Mouse (Mus musculus) layer of hippocampus, adult 9-10 months (tissue): ENCODE data around the gene Umad1.
"Not testable (repeated sequence)": the region's sequence is repeated elsewhere in the genome, so short reads cannot be mapped to it uniquely, and the experiment has no call there.

ENCODE experiments used
- DNase-seq: peaks from one replicate; pipeline ENCODE4 v3.0.0; 2022; ENCODE audit warnings: low spot score

Umad1 gene

GRCm38 (mm10) chr6:8316201-8316600 lies 57.1 kb downstream of the Umad1 start:
- DNase-seq: no peak

- DNase-seq: no peak
These were observed 60.5 kb downstream of the Umad1 start for GRCm38 (mm10) chr6:8319591-8319990.

GRCm38 (mm10) chr6:8331496-8331895 lies 72.4 kb downstream of the Umad1 start:
- not testable (repeated sequence) for DNase-seq

DNA sequence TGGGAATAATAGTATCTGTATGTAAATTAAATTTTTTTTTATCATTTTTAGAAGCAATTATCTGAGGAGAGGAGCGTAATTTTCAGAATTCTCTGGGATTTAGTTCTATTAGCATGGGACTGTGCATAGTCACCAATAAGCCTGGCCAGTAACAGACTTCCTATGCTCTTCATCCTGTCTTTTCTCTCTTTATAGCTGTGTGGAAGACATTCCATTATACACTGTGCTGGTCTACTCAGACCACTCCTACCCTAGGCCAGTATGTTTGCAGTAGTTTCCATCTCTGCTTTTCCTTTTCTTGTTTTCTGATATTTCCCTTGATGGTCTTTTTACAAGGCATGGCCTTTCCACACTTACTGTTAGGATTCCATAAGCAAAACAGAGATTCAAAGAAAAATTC lies 74.3 kb downstream of the Umad1 start:
- no peak for DNase-seq

GRCm38 (mm10) chr6:8336487-8337390 lies 77.7 kb downstream of the Umad1 start:
- DNase-seq: no peak

GRCm38 (mm10) chr6:8339453-8339852 lies 80.4 kb downstream of the Umad1 start:
- DNase-seq: no peak

GRCm38 (mm10) chr6:8343271-8343670 lies 84.2 kb downstream of the Umad1 start:
- no peak for DNase-seq

DNA sequence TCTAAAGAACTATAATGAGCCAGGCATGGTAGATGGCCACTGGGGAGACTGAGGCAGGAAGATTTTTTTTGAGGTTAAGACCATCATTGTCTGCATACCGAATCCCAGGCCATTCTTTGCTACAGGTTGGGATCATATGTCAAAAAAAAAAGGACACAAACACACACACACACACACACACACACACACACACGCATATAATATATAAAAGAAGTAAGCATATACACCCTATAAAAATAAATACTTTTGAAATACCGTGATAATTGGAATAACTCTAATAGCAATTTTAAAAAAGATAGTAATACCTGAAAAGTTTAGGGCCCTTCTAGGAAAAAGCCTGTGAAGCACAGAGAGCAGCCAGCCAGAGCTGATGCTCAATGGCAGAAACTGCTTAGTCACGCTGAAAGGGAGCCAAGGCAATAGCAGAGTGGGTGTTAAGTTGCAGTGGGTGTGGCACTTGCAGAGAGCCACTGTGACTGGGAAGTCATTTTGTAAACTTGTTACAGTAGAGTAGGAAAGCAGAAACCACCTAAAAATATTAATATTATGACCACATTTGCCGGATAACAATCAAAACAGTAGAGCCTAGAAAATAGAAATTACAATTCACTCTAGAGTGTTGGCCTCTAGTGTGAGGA lies 86.2 kb downstream of the Umad1 start:
- peak; percentile 16 for DNase-seq

DNA sequence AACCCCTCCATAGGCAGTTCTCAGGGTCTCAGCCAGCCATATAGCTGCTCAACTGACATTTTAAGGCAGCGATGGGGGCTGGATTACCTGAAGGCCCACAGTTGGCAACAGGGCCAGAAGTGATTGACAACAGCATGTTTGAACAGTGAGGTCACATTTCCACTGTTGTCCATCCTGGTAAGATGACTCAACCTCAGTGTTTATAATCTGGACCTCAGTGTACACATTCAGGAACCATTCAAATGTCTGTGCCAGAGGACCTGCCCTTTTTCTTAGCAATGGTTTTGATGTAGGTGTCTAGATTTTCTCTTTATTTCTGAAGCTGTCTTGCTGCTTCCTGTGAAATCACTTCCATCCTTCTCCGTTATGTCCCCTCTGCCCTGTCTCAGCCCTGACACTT lies 88.1 kb downstream of the Umad1 start:
- no peak for DNase-seq

DNA sequence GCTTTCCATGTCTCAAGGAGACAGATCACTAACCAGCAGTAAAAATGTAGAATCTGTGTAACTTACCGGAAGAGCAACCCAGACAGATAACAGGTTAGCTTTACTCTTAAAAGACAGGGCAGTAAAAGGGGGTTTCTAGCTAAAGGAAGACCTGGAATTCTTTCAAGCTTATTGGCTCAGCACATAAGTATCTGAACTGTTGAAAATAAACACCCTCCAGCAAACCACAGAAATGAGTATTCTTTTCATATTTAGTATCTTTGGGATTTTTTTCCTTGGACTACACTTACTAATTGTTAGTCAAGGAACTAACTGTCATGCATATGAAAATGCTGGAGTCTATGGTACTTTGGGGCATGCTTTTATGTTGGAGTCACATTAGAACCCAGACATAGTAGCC lies 89.3 kb downstream of the Umad1 start:
- no peak for DNase-seq

DNA sequence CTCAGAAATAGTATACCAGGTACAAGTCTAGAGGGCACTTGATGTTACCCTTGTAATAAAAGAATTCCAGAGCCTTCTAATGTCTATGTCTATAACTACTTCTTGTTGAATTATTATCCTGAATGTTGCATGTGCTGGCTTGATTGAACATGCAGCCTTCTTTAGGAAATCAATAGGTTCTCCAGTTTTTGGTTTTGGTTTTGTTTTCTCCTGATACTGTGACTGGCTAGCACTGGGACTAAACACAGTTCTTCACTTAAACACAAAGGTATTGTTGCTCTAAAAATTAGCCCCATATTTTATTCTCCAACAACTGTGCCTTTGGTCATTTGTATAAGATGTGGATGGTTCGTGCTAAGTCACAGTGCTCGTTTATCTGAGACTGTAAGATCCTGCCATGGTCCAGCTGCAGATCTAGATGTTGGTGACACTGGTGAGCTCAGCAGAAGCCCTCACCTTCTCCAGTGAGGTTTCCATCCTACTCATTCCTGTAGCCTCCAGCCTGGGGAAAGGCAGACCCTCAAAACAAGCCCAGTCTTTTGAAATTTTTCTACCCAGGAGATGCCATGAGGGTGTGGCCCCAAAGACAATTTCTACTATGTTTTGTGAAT lies 90.1 kb downstream of the Umad1 start:
- no peak for DNase-seq

- DNase-seq: no peak
These were observed 92.4 kb downstream of the Umad1 start for GRCm38 (mm10) chr6:8351507-8351906.

DNA sequence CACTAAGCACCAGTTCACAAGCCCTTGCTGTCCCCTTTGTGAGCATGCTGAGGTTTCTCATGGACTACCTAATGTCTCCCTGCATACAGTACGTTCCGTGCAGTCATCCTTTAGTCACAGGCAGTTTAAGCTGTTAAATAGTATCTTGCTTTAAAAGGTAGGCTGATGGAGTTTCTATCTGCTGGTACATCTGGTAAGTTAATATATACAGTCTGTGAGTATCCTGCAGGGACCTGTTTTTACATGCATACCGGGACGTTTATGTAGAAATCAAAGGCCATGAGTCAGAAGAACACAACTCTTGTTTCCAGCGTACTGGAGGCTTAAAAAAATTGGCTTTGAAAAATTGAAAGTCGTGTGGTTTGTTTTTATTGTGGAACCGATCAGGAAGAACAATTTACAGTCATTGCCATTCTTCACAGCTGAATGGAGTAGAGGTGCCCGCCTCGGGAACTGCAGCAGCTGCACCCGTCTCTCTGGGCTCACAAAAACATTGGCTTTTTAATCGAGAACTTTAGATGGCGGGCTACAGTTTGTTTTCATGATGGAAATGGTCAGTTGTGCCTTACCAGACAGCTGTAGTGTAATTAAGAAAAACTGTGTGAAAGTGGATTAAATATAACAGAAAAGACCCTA lies 93.6 kb downstream of the Umad1 start:
- no peak for DNase-seq

DNA sequence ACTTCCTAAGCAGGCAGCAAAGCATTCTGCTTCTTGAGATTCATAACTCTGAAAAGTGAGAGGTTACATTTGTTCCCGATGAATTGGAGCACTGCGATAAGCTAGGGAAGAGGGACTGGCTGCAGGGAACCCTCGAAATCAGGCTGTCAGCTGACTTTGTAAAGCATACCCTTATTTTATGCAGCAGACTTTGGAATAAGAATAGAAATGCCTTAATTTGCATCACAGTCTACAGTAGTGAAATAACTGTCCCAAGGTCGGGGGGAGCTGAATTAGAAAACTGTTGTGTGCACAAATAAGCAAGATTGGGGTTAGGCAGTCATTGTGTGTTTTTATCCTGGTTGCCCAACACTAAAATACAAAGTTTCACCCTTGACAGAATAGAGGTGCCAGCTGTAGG lies 94.4 kb downstream of the Umad1 start:
- no peak for DNase-seq

- DNase-seq: no peak
These were observed 95.8 kb downstream of the Umad1 start for GRCm38 (mm10) chr6:8354846-8355245.

DNA sequence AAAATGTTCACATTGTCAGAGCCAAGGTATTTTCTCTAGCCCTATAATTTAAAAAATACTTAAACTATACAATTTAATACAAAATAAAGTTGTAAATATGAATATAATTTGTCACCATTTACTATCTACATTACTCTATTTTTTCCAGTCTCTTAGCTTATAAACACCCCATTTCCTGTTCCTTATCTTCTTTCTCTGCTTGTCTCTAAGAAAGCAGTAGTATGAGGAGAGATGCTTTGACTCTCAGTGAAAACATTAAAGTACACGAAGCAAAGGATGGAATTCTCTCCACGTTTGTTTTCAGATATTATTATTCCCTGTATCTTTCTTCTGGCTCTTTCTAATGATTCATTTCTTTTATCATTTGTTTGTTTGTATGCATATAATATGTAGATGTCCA lies 99.1 kb downstream of the Umad1 start:
- DNase-seq: no peak

DNA sequence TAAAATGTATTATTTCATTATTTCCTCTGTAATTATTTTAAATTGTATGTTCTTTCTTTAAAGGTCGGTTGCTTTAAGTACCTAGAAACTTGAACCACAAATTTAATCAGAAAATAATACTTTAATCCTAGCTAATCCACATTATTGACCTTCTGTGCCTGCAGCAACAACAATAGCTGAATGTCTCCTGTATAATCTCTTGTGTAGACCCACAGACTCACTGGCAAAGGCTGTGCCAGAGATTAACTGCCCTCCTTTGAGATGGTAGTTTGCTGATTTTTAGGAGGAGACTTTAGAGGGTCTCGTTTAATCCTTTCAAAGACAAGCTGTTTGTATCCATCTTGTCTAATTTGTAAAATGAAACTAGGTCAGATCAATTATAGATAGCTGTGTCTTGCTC lies 99.7 kb downstream of the Umad1 start:
- DNase-seq: no peak

GRCm38 (mm10) chr6:8360805-8361204 lies 101.7 kb downstream of the Umad1 start:
- DNase-seq: no peak

DNA sequence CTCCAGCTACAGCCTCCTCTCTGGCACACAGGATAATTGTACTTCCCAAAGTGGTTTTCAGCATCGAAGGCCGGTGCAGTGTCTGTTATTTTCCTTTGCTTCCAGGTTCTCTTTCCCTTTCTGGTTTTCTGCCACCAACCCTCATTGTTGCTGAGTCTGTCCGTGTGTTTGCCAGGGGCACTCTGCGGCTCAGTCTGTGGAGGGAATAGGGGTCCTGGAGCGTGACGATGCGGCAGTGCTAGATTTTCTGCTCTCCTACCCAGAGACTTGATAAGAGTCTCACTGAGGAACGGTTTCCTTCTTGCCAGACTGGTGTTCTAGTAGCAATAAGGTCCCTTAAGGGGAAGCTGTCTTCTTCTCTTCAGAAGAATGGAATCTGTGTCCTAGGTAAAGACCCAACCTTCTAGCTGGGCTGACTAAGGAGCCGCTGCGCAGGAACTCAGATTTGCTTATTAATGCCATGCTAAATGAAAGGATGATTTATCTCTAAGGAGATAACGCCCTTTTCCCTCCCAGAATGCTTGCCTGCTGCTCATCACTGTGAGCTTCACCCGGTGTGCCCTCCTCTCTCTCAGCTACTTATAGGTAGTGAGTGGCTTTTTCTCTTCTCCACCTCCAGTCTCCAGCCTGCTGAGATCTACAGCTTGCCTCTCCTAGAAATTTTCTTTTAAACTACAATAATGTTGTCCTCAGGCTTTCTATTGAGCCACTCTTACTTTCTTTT lies 105.1 kb downstream of the Umad1 start:
- DNase-seq: no peak

GRCm38 (mm10) chr6:8364757-8365150 lies 105.7 kb downstream of the Umad1 start:
- DNase-seq: no peak

DNA sequence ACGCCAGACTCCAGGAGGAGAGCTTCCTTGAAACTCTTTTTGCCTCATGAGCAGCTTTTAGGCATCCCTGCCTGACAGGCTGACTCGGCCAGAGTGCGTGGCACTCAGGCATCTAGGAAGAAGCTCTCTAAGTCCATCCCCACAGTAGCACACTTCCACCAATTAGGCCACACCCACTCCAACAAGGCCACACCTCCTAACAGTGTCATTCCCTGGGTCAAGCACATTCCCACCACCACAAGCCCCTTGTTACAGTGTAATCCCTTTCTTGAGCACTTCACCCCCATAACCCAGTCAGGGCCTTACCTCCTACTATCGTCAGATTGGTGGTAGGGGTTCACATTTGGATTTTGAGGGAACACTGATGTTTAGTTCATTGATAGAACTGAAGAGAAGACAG lies 108.6 kb downstream of the Umad1 start:
- no peak for DNase-seq
